Mouse (Mus musculus) midbrain, postnatal 0 days (tissue): ENCODE measurements around the gene Wwp2. TPM values are rescaled to one million over a fixed set of nuclear protein-coding genes. Genes with fewer than 3 reads are reported as not detected.
A peak's percentile ranks its signal among the peaks of the same experiment; 100 is the strongest.

Experiments
- ATAC-seq: fragments of 200-750 bp; cut with Nextera tagmentation; 2 replicates; pipeline ENCODE4 v1.8.0; 2017; ENCODE audit warnings: moderate number of reproducible peaks, mild to moderate bottlenecking, moderate TSS enrichment, moderate library complexity; ENCODE audit not compliant: low FRiP score
- DNase-seq: peaks from one replicate; pipeline ENCODE4 v3.0.0-alpha.2; 2015; ENCODE audit warnings: low spot score
- H3K27ac ChIP-seq: fragments of 300-500 bp; sonication (generic); 2 replicates; pipeline ENCODE4 v1.5.1; 2014; ENCODE audit warnings: low read depth, mild to moderate bottlenecking, low read length, mixed read lengths
- H3K27me3 ChIP-seq: fragments of 300-500 bp; sonication (generic); 2 replicates; pipeline ENCODE4 v1.6.1; 2014; ENCODE audit warnings: low read length, control low read depth, mixed read lengths; ENCODE audit not compliant: insufficient read depth
- H3K36me3 ChIP-seq: fragments of 300-500 bp; sonication (generic); 2 replicates; pipeline ENCODE4 v1.6.1; 2014; ENCODE audit warnings: low read length, control low read depth, mixed read lengths; ENCODE audit not compliant: insufficient read depth
- H3K4me1 ChIP-seq: fragments of 300-500 bp; sonication (generic); 2 replicates; pipeline ENCODE4 v1.6.1; 2014; ENCODE audit warnings: mild to moderate bottlenecking, control low read depth, antibody characterized with exemption, low read length, mixed read lengths; ENCODE audit not compliant: insufficient read depth
- H3K4me2 ChIP-seq: fragments of 300-500 bp; sonication (generic); 2 replicates; pipeline ENCODE4 v1.6.1; 2014; ENCODE audit warnings: low read depth, mild to moderate bottlenecking, low read length, mixed read lengths; ENCODE audit not compliant: poor library complexity, severe bottlenecking
- H3K4me3 ChIP-seq: fragments of 300-500 bp; sonication (generic); 2 replicates; pipeline ENCODE4 v1.5.1; 2014; ENCODE audit warnings: low read depth, mild to moderate bottlenecking, low read length, moderate library complexity
- H3K9ac ChIP-seq: fragments of 300-500 bp; sonication (generic); replicated peaks from 2 replicates; pipeline ENCODE4 v1.6.1; 2014; ENCODE audit warnings: mild to moderate bottlenecking, low read length, moderate library complexity, mixed read lengths; ENCODE audit not compliant: poor library complexity, severe bottlenecking
- H3K9me3 ChIP-seq: fragments of 300-500 bp; sonication (generic); 2 replicates; pipeline ENCODE4 v1.6.1; 2016; ENCODE audit warnings: low read length, control low read depth
- CTCF ChIP-seq: IDR thresholded peaks from 2 replicates; pipeline ENCODE4 v1.5.1; 2016; ENCODE audit warnings: antibody characterized with exemption, mild to moderate bottlenecking
- WGBS: fragments of 180-500 bp; shearing (Covaris S2); extraction: QIAGEN DNeasy Blood & Tissue Kit; methylation state at CpG from one replicate; pipeline ENCODE4 v1.1.7; 2014; 5-methylcytosine and 5-hydroxymethylcytosine counted together
- polyA plus RNA-seq: library from polyadenylated mRNA; unstranded; fragments of >200 nt; fragmentation: Nextera tagmentation; extraction: Ambion mirVana; gene quantifications from 2 replicates; pipeline ENCODE4 v1.2.1, GENCODE M21; 2015
- total RNA-seq: library from RNA; depleted of rRNA; stranded (reverse); fragments of >200 nt; gene quantifications from 2 replicates; pipeline ENCODE4 v1.2.3, GENCODE M21; 2014

The Wwp2 gene
- total and polyA plus RNA-seq, 2 experiments from 2014 or later = 36.2 to 44.2 TPM

DNA sequence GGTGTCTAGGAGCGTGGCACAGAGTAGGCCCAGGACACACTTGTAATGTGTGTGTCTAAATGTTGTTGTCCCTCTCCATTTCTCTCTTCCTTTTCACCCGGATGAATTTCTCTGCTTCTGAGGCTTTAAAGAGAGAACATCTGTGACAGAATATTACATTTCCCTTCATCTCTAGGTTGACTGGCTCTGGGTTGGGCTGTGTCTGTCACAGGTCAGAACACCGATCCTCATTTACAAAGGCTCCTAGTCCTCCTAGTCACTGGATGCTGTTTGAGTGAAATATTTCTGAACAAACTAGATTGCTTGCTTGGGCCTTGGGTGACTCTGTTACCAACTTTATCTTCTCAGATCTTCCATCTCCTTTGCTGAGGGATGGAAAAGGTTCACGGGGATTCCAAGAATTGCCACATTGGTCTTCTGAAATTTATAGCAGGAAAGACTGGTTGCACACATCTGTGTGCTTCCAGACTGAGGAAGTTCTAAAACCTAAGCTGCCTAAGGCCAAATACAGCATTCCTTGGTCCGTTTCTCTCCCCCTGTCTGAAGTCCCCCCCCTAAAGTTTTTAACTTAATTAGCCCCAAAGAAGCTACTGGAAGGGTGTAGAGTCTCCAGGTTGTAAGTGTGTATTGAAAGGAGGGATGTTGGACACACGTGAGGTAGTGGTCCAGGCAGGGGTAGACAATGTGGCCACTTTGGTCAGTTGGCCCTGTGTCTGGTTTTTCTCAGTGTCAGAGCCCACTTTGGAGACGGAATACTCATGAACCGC lies 85.8 kb downstream of the Wwp2 start:
- H3K27ac ChIP-seq = no peak overlapping the region
- no peaks in the 10 kb centered on the region for H3K4me1 ChIP-seq
- no peaks in the 10 kb centered on the region for H3K27me3 ChIP-seq
- no peak overlapping the region for H3K4me2 ChIP-seq
- 88% methylated on average over 8 of the region's 8 CpGs for WGBS
- H3K9ac ChIP-seq = no peak overlapping the region
- TF ChIP-seq CTCF = no peak
- H3K9me3 ChIP-seq = no peaks in the 10 kb centered on the region
- H3K36me3 ChIP-seq = peaks cover 12% of the 10 kb centered on the region
- DNase-seq (no peak), ATAC-seq (no peak)
- H3K4me3 ChIP-seq = no peak overlapping the region

- 87% methylated on average over 4 of the region's 4 CpGs for WGBS
- H3K9ac ChIP-seq = no peak overlapping the region
- H3K27me3 ChIP-seq = no peaks in the 10 kb centered on the region
- H3K9me3 ChIP-seq = no peaks in the 10 kb centered on the region
- TF ChIP-seq CTCF = no peak
- H3K4me2 ChIP-seq = no peak overlapping the region
- DNase-seq (peak; percentile 35), ATAC-seq (no peak)
- H3K4me1 ChIP-seq = no peaks in the 10 kb centered on the region
- H3K36me3 ChIP-seq = peaks cover 12% of the 10 kb centered on the region
- H3K4me3 ChIP-seq = no peak overlapping the region
- H3K27ac ChIP-seq = no peak overlapping the region
These were observed 86.3 kb downstream of the Wwp2 start for GRCm38 (mm10) chr8:107522555-107522833.

DNA sequence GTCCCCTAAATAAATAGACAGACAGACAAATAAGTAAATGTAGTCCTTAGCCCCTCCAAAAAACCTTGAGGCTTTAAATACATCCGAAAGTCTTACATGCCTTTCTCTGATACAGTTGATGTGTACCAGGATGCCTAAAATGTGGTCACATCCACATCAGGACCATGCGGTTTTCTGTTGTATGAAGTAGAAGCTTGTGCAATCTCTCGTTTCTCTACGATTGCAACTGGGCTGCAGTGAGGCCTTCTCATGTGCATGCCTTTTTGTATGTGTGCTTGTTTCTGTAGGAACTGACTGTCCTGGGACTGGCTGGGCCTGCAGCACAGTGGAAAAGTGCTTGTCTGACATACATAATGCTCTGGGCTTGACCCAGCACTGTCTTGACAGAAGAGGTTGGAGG lies 88.4 kb downstream of the Wwp2 start:
- no peak overlapping the region for H3K4me3 ChIP-seq
- H3K36me3 ChIP-seq = 0 out of 2 replicates have a peak, but pooled peaks cover 2% of the 10 kb centered on the region
- 95% methylated on average over 4 of the region's 4 CpGs for WGBS
- no peak for ATAC-seq
- no peak overlapping the region for H3K4me2 ChIP-seq
- no peak for TF ChIP-seq CTCF
- DNase-seq = no peak
- H3K27ac ChIP-seq = no peak overlapping the region
- H3K27me3 ChIP-seq = no peaks in the 10 kb centered on the region
- no peaks in the 10 kb centered on the region for H3K4me1 ChIP-seq
- H3K9me3 ChIP-seq = no peaks in the 10 kb centered on the region
- H3K9ac ChIP-seq = no peak overlapping the region

GRCm38 (mm10) chr8:107528786-107529185 lies 92.6 kb downstream of the Wwp2 start:
- H3K4me3 ChIP-seq = no peak overlapping the region
- DNase-seq (no peak), ATAC-seq (no peak)
- 56% methylated on average over 6 of the region's 6 CpGs for WGBS
- 0 out of 2 replicates have a peak, but pooled peaks cover 2% of the 10 kb centered on the region for H3K36me3 ChIP-seq
- H3K9me3 ChIP-seq = no peaks in the 10 kb centered on the region
- no peak overlapping the region for H3K9ac ChIP-seq
- no peak for TF ChIP-seq CTCF
- H3K27ac ChIP-seq = no peak overlapping the region
- H3K4me1 ChIP-seq = no peaks in the 10 kb centered on the region
- no peak overlapping the region for H3K4me2 ChIP-seq
- no peaks in the 10 kb centered on the region for H3K27me3 ChIP-seq

DNA sequence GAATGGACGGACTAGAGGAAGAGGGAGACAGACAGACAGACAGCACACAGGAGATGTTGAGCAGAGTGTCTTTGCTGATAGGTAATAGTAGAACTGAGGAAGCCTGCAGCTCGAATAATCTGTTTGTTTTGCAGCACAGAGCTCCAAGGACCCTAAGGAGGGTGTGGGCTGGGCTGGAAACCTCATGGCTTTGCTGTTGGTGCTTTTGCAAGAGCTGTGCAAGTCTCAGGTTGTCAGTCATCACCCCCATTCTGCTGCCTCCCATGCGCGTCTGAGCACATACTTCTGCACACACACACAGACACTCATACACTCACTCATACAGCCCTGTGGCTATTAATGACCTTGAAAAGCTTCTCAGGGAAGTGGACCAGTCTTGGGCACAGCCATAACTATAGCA lies 101.3 kb downstream of the Wwp2 start:
- Histone ChIP-seq H3K9ac (no peak overlapping the region), H3K27me3 (no peaks in the 10 kb centered on the region), H3K4me2 (no peak overlapping the region), H3K4me3 (no peak overlapping the region), H3K36me3 (peaks cover 17% of the 10 kb centered on the region; the same call in 1 of the 2 replicates), H3K9me3 (no peaks in the 10 kb centered on the region), H3K27ac (no peak overlapping the region), H3K4me1 (no peaks in the 10 kb centered on the region)
- 89% methylated on average over 4 of the region's 4 CpGs for WGBS
- no peak for TF ChIP-seq CTCF
- ATAC-seq (no peak), DNase-seq (no peak)

GRCm38 (mm10) chr8:107540623-107541022 lies 104.5 kb downstream of the Wwp2 start:
- ATAC-seq = no peak
- no peak overlapping the region for H3K27ac ChIP-seq
- WGBS = 91% methylated on average over 12 of the region's 12 CpGs

More at GRCm38 (mm10) chr8:107540623-107541022, 104.5 kb downstream of the Wwp2 start:
- no peak for DNase-seq
- peaks cover 14% of the 10 kb centered on the region; the same call in 1 of the 2 replicates for H3K36me3 ChIP-seq
- no peak overlapping the region for H3K4me3 ChIP-seq
- H3K4me1 ChIP-seq = no peaks in the 10 kb centered on the region
- no peak overlapping the region for H3K9ac ChIP-seq
- no peak for TF ChIP-seq CTCF
- H3K9me3 ChIP-seq = no peaks in the 10 kb centered on the region
- no peak overlapping the region for H3K4me2 ChIP-seq
- no peaks in the 10 kb centered on the region for H3K27me3 ChIP-seq
